Mouse (Mus musculus): ENCODE results near the gene Umodl1. TPM values are rescaled to one million over a fixed set of nuclear protein-coding genes. Genes with fewer than 3 reads are reported as not detected.

Gene Umodl1
- not detected for polyA plus RNA-seq (2021)

DNA sequence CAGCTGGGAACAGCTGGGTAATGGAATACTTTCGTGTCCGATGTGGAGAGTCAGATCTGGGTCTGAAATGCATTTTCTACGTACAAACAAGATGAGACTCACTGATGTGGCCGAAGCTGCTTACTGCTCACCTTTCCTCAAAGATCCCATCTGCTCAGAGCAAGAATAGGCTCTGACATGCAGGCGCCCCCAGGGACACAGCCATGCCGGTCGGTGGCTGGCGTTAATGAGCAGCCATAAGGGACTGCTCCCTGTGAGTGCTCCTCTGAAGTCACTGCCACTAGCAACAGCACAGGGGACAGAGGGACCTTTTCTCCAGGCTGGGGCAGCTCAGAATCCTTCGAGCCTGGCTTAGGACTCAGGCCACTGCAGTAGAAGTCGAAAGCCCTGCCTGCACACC, at the start of gene Umodl1:
Umodl1 (plus strand) TSS at position 301 of the 400 bp plus-strand sequence.
- CTCF ChIA-PET: no interaction called here
- POLR2A ChIA-PET: no interaction called here
- H3K27me3 ChIP-seq: peaks cover 10% of the 10 kb centered on the region
- DNase-seq (ENCODE audit: low read depth, low spot score): no peak
- in situ Hi-C loops (cut with MboI; ENCODE audit: low pct_unique_long_range_greater_than_20kb): loop anchor here (5.0 kb wide), 1 partner anchor 207 kb away; no protein-coding TSS in a partner anchor
- TF ChIP-seq CTCF (IDR thresholded peaks at IDR 0.05): no peak
- no peak for ATAC-seq

DNA sequence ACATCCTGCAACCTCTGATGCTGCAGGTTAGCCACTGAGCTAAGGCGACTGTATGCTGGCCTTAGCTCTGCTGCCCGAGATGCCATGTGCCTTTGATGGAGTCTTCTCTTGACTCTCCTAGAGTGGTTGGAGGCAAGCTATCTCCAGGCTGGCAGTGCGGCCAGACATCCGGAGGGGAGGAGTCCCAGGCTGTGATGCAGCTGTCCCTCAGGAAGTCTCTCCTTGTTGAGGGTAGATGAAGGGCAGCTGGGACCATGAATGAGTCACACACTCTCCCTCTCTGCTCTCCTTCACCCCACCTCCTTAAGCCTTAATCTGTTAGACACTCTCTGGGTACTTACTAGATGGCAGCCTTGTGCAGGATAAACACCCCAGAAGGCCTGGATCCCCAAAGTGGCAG, 46.9 kb upstream of the Umodl1 start:
- no peak for DNase-seq (ENCODE audit: low read depth, low spot score)
- in situ Hi-C loops (cut with MboI; ENCODE audit: low pct_unique_long_range_greater_than_20kb): no loop called here
- POLR2A ChIA-PET: no interaction called here

DNA sequence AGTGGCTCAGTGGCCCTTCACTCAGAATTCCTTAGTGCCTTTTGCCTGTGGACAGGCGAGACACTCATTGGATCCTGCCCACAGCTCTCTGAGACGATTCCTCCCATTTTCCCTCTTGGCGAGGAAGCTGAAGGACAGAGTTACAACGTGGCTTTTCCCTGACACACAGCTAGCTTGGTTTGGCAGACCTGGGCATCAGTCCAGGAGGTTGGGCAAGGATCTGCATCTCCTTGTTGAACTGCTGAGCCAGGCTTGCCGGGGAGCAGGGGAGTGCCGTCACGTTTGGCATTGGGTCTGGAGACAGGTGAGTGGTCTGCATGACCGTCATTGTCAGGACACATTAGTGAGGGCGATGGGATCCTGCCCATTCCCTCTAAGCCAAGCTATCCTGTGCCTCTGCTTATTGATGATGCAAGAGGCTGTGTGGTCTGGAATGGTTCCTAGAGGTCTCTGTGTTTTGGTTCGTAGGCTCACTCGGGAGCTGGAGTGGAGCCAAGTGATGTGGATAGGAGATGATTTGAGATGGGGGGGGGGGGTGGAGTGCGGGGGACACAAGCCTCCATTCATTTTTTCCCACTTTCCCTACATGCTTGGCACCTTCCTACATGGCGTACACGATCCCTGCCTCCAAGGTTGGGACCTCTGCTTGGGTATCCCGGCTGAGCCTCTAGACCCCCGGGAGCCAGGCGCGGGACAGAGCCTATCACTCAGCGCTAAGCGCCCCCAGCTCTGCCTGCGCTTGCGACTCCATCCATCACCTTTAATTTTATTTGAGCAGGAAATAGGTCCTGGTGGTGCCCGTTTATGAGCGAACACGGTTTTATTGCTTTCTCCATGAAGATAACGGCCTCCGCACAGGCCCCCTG, 43.3 kb upstream of the Umodl1 start:
- no peak for TF ChIP-seq CTCF (IDR thresholded peaks at IDR 0.05)
- in situ Hi-C loops (cut with MboI; ENCODE audit: low pct_unique_long_range_greater_than_20kb): no loop called here
- ChIA-PET POLR2A (no interaction called here), CTCF (interaction anchor here (1.0 kb wide), 1 partner anchor 67 kb away, joined by 3 read pairs; no protein-coding TSS in a partner anchor)
- peaks cover 6% of the 10 kb centered on the region for H3K27me3 ChIP-seq
- ATAC-seq: no peak
- no peak for DNase-seq (ENCODE audit: low read depth, low spot score)

More for the DNA sequence above, 46.9 kb upstream of the Umodl1 start:
- TF ChIP-seq CTCF (IDR thresholded peaks at IDR 0.05): no peak
- peaks cover 12% of the 10 kb centered on the region for H3K27me3 ChIP-seq
- CTCF ChIA-PET: interaction anchor here (1.3 kb wide), 1 partner anchor 18 kb away, joined by 3 read pairs; no protein-coding TSS in a partner anchor
- no peak for ATAC-seq

DNA sequence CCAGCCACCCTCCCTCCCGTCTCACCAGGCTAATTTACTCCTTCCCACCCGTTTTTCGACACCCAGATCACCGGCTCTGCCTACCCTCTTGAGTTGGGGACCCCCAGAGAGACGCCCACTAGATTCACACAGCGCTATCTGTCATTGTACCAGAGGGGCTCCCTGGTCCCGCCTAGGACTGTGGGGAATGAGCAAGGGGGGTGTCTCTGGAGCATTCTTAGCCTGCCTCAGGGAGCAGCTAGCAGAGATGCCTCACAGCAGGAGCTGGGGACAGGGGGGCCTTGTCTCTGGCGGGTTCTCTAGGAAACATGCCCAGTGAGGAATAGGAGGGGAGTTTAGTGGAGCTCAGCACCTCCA, 42.7 kb upstream of the Umodl1 start:
- DNase-seq (ENCODE audit: low read depth, low spot score) (no peak), ATAC-seq (no peak)
- no peak for TF ChIP-seq CTCF (IDR thresholded peaks at IDR 0.05)
- ChIA-PET CTCF (no interaction called here), POLR2A (no interaction called here)
- H3K27me3 ChIP-seq: peaks cover 6% of the 10 kb centered on the region
- in situ Hi-C loops (cut with MboI; ENCODE audit: low pct_unique_long_range_greater_than_20kb): no loop called here

DNA sequence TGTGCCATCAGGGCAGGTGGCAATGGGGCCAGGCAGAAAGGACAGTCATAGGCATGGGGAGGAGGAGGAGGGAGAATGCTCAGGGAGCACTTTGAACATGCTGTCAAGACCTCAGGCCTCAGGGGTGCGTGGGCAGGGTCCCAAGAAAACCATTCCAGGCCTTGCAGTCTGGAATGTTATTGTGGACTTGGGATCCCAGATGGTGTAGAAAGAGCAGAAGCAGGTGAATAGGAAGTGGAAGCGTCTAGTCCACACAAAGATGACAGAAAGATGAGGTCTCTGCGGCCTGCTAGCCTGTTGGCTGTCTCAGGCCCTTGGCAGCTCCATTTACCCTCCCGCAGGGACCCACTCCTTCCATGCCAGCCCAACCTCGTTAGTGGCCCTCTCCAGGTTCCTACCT, 41.9 kb upstream of the Umodl1 start:
- no peak for ATAC-seq
- in situ Hi-C loops (cut with MboI; ENCODE audit: low pct_unique_long_range_greater_than_20kb): no loop called here
- no peak for DNase-seq (ENCODE audit: low read depth, low spot score)
- no peak for TF ChIP-seq CTCF (IDR thresholded peaks at IDR 0.05)
- CTCF ChIA-PET: interaction anchor here (0.8 kb wide), 1 partner anchor 10 kb away, joined by 3 read pairs; no protein-coding TSS in a partner anchor
- peaks cover 6% of the 10 kb centered on the region for H3K27me3 ChIP-seq
- POLR2A ChIA-PET: no interaction called here

DNA sequence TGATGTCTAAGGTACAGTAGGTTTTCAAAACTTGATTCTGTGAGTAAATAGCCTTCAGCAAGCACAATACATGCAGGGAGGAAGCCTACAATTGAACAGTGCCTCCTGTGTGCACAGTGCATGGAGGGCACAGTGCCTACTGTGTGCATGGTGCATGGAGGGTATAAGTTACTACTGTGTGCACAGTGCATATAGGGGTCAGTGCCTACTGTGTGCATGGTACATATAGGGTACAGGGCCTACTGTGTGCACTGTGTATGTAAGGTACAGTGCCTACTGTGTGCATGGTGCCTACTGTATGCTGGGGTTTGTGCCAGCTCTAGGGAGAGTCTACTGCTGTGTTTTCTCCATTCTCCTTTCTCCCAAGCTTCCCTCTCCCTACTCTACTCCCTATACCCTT, 40.2 kb upstream of the Umodl1 start:
- ChIA-PET POLR2A (no interaction called here), CTCF (interaction anchor here (1.4 kb wide), 1 partner anchor 22 kb away, joined by 3 read pairs; no protein-coding TSS in a partner anchor)
- no peaks in the 10 kb centered on the region for H3K27me3 ChIP-seq
- ATAC-seq: no peak
- DNase-seq (ENCODE audit: low read depth, low spot score): no peak
- TF ChIP-seq CTCF (IDR thresholded peaks at IDR 0.05): no peak
- in situ Hi-C loops (cut with MboI; ENCODE audit: low pct_unique_long_range_greater_than_20kb): no loop called here

DNA sequence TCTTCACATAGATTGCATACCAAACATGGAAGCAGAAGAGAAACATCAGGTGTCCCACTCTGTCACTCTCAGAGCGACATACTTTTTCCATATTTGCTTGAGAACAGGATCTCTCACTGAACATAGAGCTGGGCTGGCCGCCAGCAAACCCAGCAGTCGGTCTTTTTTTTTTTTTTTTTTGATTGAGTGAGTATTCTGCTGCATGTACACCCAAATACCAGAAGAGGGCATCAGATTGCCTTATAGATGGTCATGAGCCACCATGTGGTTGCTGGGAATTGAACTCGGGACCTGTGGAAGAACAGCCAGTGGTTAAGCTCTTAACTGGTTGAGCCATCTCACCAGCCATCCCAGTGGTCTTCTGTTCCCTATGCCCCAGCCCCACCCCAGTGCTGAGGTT, 30.9 kb upstream of the Umodl1 start:
- no peak for TF ChIP-seq CTCF (IDR thresholded peaks at IDR 0.05)
- H3K27me3 ChIP-seq: peaks cover 3% of the 10 kb centered on the region
- in situ Hi-C loops (cut with MboI; ENCODE audit: low pct_unique_long_range_greater_than_20kb): loop anchor here (5.0 kb wide), 1 partner anchor 476 kb away; no protein-coding TSS in a partner anchor
- CTCF ChIA-PET: interaction anchor here (1.2 kb wide), 1 partner anchor 476 kb away, joined by 5 read pairs; no protein-coding TSS in a partner anchor
- no peak for DNase-seq (ENCODE audit: low read depth, low spot score)
- POLR2A ChIA-PET: no interaction called here
- no peak for ATAC-seq

DNA sequence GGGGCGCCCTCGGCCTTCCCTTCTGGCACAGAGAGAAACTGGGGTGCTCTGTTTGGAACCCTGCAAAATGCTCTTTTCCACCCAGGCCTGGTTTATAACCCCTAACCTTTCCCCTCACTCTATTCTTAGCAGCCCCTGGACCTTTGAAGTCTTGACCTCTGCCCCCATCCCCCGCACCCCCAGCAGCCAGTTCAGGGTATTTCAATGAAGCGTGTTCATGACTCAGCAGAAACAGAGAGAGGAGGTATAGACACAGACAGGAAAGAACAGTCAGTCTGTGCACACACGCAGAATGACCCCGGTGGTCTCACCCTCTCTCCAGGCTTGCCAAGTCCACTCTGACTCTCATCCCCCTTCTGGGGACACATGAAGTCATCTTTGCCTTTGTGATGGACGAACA, 23.6 kb upstream of the Umodl1 start:
- in situ Hi-C loops (cut with MboI; ENCODE audit: low pct_unique_long_range_greater_than_20kb): no loop called here
- H3K27me3 ChIP-seq: no peaks in the 10 kb centered on the region
- ChIA-PET POLR2A (no interaction called here), CTCF (no interaction called here)
- TF ChIP-seq CTCF (IDR thresholded peaks at IDR 0.05): no peak
- no peak for ATAC-seq
- DNase-seq (ENCODE audit: low read depth, low spot score): no peak

DNA sequence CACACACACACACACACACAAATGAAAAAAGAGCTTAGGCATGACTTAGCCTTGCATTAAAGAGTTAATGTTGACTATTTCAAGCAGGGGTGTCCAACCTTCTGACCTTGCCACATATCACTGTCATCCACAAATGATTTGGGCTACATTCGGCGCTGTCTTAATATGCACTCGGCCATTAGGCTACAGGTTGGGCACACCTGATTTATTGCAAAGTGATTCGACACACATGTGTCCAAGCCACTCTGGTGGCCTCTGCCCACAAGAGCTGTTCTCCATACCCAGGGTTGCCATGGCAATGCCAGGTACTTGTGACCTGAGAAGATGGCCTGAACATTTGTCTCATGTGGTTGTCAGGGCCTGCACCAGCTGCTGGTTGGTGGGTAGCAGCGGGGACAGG, 21.6 kb upstream of the Umodl1 start:
- POLR2A ChIA-PET: no interaction called here
- in situ Hi-C loops (cut with MboI; ENCODE audit: low pct_unique_long_range_greater_than_20kb): no loop called here
- no peak for TF ChIP-seq CTCF (IDR thresholded peaks at IDR 0.05)
- DNase-seq (ENCODE audit: low read depth, low spot score) (no peak), ATAC-seq (no peak)
- no peaks in the 10 kb centered on the region for H3K27me3 ChIP-seq
- CTCF ChIA-PET: no interaction called here

DNA sequence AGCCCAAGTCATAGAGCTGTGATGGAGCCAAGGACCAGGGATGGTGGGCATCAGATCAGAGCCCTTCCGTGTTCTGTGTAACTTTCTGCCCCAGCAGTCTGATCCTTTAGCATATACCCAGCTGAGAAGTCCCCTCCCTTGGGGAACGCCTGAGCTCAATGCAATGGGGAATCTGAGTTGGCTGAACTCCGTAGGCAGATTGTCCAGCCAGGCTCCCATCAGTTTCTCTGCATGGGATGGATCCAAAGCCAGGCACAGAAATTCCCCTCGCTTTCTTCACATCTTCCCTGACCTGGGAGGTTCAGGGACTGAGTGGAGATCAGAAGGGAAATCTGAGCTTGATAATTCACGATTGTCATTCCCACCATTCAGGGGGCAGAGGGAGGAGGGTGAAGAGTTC, 19.1 kb upstream of the Umodl1 start:
- CTCF ChIA-PET: no interaction called here
- POLR2A ChIA-PET: interaction anchor here (0.7 kb wide), 1 partner anchor 25 kb away, joined by 3 read pairs; no protein-coding TSS in a partner anchor
- no peak for ATAC-seq
- in situ Hi-C loops (cut with MboI; ENCODE audit: low pct_unique_long_range_greater_than_20kb): no loop called here
- H3K27me3 ChIP-seq: no peaks in the 10 kb centered on the region
- no peak for DNase-seq (ENCODE audit: low read depth, low spot score)
- no peak for TF ChIP-seq CTCF (IDR thresholded peaks at IDR 0.05)

DNA sequence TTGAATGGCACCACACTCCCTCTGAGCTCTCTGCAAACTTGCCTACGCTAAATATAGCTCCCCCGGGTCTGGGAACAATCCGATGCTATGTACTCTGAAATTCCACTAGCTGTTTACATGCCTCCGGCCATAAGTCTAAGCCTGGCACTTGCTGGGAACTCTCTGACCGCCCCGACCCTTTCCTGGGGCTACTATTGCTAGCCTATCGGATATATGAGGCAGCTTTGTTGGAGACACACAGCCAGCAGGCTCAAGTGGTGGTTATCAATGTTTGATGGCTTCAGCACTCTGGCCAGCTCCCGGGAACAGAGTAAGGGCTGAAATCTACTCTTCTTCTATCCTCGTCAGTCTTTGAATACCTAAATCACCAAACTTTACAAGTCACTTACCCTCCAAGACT, 15.9 kb upstream of the Umodl1 start:
- peaks cover 3% of the 10 kb centered on the region for H3K27me3 ChIP-seq
- POLR2A ChIA-PET: no interaction called here
- in situ Hi-C loops (cut with MboI; ENCODE audit: low pct_unique_long_range_greater_than_20kb): no loop called here
- ATAC-seq: no peak
- TF ChIP-seq CTCF (IDR thresholded peaks at IDR 0.05): no peak
- CTCF ChIA-PET: no interaction called here
- no peak for DNase-seq (ENCODE audit: low read depth, low spot score)
